Mouse (Mus musculus): ENCODE data around the gene Haus3.

- TF ChIP-seq POLR2A (IDR thresholded peaks at IDR 0.05; ENCODE audit: control insufficient read depth, extremely low read depth, insufficient read depth, low read length, poor library complexity) (no peak), CTCF (IDR thresholded peaks at IDR 0.05; ENCODE audit: borderline replicate concordance, control insufficient read depth, extremely low read depth, insufficient read depth, low read length, poor library complexity) (no peak)
Measured at GRCm38 (mm10) chr5:34183156-34183880, 14.0 kb upstream of the Haus3 start.
